Mouse (Mus musculus): ENCODE results near the gene Cep44. TPM values are rescaled to one million over a fixed set of nuclear protein-coding genes. Genes with fewer than 3 reads are reported as not detected.

The Cep44 gene
- 23.5 and 24.7 TPM in 2 replicates for polyA plus RNA-seq (2015; fragmentation: Nextera tagmentation; extraction: Ambion mirVana)

DNA sequence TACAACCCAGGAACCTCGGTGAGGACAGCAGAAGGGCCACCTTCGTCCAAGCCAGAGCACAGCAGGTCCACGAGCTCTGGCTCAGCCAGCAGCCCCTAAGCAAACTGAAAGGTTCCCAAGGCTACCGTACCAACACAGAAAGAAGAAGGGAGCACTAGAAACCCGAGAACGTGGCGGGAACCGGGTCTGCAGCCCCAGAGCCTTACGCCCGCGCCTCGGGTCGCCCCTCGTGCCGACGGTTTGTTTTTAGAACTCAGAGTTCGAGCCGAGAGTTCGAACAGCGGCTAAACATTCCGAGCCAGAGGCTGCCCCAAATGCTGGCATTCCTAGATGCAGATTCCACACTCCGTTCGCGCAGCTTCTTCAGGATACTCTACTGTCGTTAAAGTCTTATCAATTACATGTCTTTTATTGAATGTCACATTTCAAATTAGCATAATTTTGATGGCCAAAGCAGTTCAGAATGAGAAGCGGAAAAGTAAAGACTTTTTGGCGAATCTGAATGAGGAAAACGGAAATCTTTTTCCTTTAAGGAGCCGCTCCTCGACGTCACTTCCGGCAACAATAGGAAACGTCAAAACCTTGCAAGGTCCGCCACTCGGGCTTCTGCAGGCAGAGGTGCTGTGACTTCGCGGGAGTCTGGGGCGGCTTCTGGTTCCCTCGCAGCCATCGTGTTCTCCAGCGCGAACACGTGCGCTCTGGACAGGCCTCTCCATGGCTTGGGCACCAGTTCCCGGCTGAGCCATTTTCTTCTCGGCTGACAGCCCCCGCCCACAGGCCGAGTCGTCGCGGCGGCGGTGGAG is at the start of gene Cep44, which contains the start of gene Fbxo8:
Gene Cep44 (minus strand): TSS at position 490 of the 803 bp plus-strand sequence.
Gene Fbxo8 (plus strand): TSS at position 533 of the 803 bp plus-strand sequence.
- Histone ChIP-seq H3K36me3 (ENCODE audit: control insufficient read depth, insufficient read depth, low read length) (no peaks in the 10 kb centered on the region), H3K27ac (ENCODE audit: low read length) (peak within 1 kb of the TSS; percentile 90), H3K27me3 (replicated peaks; ENCODE audit: control insufficient read depth, insufficient read depth, low read length) (no peaks in the 10 kb centered on the region), H3K4me2 (ENCODE audit: low read depth, low read length) (peak within 1 kb of the TSS; percentile 57), H3K4me3 (ENCODE audit: low read length) (peak within 1 kb of the TSS; percentile 94), H3K9me3 (ENCODE audit: control insufficient read depth, low read length) (no peaks in the 10 kb centered on the region), H3K4me1 (ENCODE audit: control insufficient read depth, insufficient read depth, low read length) (peaks cover 3% of the 10 kb centered on the region), H3K9ac (ENCODE audit: low read depth, low read length) (peak within 1 kb of the TSS; percentile 91)
- under 1% methylated on average over 53 of the region's 53 CpGs for WGBS
- peak; percentile 92 for ATAC-seq

DNA sequence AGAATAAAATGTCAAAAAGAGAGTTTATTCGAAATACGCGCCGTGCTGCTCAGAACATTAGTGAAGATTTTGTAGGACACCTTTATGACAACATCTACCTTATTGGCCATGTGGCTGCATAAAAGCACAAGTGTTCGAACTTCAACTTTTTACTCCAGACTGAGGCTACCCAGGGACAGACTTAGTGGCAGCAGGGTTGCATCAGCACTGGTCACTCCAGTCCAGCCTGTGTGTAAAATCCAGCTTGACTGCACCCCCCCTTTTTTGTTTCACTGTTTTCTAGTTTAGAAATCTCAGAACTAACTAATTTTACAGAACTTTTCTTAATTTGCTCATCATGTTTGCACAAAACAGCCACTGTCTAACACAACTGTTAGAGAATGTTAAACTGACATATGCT is 40.7 kb upstream of the Cep44 start:
- Histone ChIP-seq H3K27me3 (replicated peaks; ENCODE audit: control insufficient read depth, insufficient read depth, low read length) (no peaks in the 10 kb centered on the region), H3K9me3 (ENCODE audit: control insufficient read depth, low read length) (no peaks in the 10 kb centered on the region), H3K9ac (ENCODE audit: low read depth, low read length) (no peak overlapping the region), H3K4me1 (ENCODE audit: control insufficient read depth, insufficient read depth, low read length) (0 out of 2 replicates have a peak, but pooled peaks cover 3% of the 10 kb centered on the region), H3K36me3 (ENCODE audit: control insufficient read depth, insufficient read depth, low read length) (no peaks in the 10 kb centered on the region), H3K4me2 (ENCODE audit: low read depth, low read length) (no peak overlapping the region), H3K4me3 (ENCODE audit: low read length) (no peak overlapping the region), H3K27ac (ENCODE audit: low read length) (no peak overlapping the region)
- ATAC-seq = no peak
- 96% methylated on average over 5 of the region's 5 CpGs for WGBS

DNA sequence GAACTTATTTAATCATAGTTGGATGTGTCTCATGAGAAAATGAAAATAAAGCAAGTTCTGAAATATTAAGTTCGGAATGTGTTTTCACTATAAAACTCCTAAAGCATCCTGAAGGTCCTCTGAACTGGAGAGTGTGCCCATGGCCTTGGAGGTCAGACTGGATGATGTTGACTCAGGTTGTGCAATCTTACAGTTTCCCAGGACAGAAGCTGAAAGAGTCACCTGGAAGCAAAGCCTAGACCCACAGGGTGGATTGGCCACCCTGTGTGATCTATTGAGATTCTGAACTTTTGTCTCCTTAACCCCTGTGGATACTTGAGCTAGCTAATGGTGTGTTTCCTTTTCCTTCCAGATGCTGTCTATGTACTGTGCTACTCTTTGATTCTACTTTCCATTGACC is 40.2 kb upstream of the Cep44 start:
- H3K36me3 ChIP-seq (ENCODE audit: control insufficient read depth, insufficient read depth, low read length) = no peaks in the 10 kb centered on the region
- H3K4me2 ChIP-seq (ENCODE audit: low read depth, low read length) = no peak overlapping the region
- ATAC-seq = peak; percentile 58; the same call in 1 of the 2 replicates
- no peak overlapping the region for H3K27ac ChIP-seq (ENCODE audit: low read length)
- no peaks in the 10 kb centered on the region for H3K9me3 ChIP-seq (ENCODE audit: control insufficient read depth, low read length)
- WGBS = 96% methylated on average over 1 of the region's 1 CpGs
- 0 out of 2 replicates have a peak, but pooled peaks cover 3% of the 10 kb centered on the region for H3K4me1 ChIP-seq (ENCODE audit: control insufficient read depth, insufficient read depth, low read length)
- no peak overlapping the region for H3K9ac ChIP-seq (ENCODE audit: low read depth, low read length)
- no peaks in the 10 kb centered on the region for H3K27me3 ChIP-seq (replicated peaks; ENCODE audit: control insufficient read depth, insufficient read depth, low read length)
- H3K4me3 ChIP-seq (ENCODE audit: low read length) = no peak overlapping the region

DNA sequence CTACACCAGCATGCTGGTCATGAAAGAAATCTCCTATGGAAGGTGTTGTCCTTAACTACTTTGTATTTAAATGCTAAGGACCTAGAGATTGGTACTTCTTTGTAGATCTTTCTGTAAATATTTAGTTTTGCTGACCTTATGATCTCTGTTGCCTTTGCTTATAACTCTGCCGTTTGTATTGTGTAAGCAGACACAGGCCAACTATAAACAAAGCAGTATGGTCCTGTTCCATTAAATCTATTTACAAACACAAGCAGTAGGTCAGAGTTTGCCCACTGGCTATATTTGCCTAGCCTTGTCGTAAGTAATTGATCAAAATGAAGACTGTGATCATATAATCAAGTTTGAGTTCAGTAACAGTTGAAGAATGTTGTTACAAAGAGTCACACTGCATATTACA is 38.2 kb upstream of the Cep44 start:
- Histone ChIP-seq H3K36me3 (ENCODE audit: control insufficient read depth, insufficient read depth, low read length) (no peaks in the 10 kb centered on the region), H3K27me3 (replicated peaks; ENCODE audit: control insufficient read depth, insufficient read depth, low read length) (no peaks in the 10 kb centered on the region), H3K4me3 (ENCODE audit: low read length) (no peak overlapping the region), H3K9me3 (ENCODE audit: control insufficient read depth, low read length) (no peaks in the 10 kb centered on the region), H3K27ac (ENCODE audit: low read length) (no peak overlapping the region), H3K9ac (ENCODE audit: low read depth, low read length) (no peak overlapping the region), H3K4me2 (ENCODE audit: low read depth, low read length) (no peak overlapping the region), H3K4me1 (ENCODE audit: control insufficient read depth, insufficient read depth, low read length) (0 out of 2 replicates have a peak, but pooled peaks cover 3% of the 10 kb centered on the region)
- ATAC-seq = no peak
- 37% methylated on average over 2 of the region's 2 CpGs for WGBS

DNA sequence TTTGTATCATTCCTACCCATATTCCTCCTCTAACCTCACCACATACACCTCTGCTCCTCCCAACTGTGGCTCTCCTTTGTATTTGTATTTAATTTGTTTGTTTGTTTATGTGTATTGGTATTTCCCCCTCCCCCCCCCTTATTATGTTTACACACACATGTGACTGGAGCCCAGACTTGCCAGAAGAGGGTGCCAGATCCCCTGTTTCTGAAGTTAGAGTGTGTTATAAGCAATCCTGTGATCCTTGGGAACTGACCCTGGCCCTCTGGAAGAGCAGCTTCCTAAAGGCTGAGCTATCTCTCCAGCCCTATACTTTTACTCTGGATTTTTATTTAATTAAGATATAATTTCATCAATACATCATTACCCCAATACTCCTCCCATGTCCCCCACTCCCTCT is 32.0 kb upstream of the Cep44 start:
- Histone ChIP-seq H3K36me3 (ENCODE audit: control insufficient read depth, insufficient read depth, low read length) (no peaks in the 10 kb centered on the region), H3K27me3 (replicated peaks; ENCODE audit: control insufficient read depth, insufficient read depth, low read length) (no peaks in the 10 kb centered on the region), H3K4me1 (ENCODE audit: control insufficient read depth, insufficient read depth, low read length) (no peaks in the 10 kb centered on the region), H3K4me3 (ENCODE audit: low read length) (no peak overlapping the region), H3K27ac (ENCODE audit: low read length) (no peak overlapping the region), H3K9ac (ENCODE audit: low read depth, low read length) (no peak overlapping the region), H3K4me2 (ENCODE audit: low read depth, low read length) (no peak overlapping the region), H3K9me3 (ENCODE audit: control insufficient read depth, low read length) (no peaks in the 10 kb centered on the region)
- no peak for ATAC-seq

DNA sequence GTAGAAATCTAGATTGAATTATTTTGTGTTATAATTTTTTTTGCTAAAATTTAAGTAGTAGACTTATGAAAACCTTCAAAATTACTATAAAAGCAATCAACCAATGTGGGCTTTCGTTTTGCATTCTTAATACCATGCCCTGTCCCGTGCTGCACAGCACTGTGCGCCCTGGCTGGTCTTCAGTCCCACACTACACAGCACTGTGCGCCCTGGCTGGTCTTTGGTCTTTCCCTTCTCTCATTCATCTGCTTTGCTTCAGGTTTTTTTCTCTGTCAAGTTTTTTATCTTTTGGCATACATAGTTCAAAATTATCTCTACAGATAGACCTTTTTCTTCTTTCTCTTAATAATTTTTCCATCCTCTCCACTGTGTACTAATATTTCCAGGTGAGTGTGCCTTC is 30.1 kb upstream of the Cep44 start:
- Histone ChIP-seq H3K27ac (ENCODE audit: low read length) (no peak overlapping the region), H3K4me1 (ENCODE audit: control insufficient read depth, insufficient read depth, low read length) (no peaks in the 10 kb centered on the region), H3K4me3 (ENCODE audit: low read length) (no peak overlapping the region), H3K36me3 (ENCODE audit: control insufficient read depth, insufficient read depth, low read length) (no peaks in the 10 kb centered on the region), H3K27me3 (replicated peaks; ENCODE audit: control insufficient read depth, insufficient read depth, low read length) (no peaks in the 10 kb centered on the region), H3K4me2 (ENCODE audit: low read depth, low read length) (no peak overlapping the region), H3K9me3 (ENCODE audit: control insufficient read depth, low read length) (no peaks in the 10 kb centered on the region), H3K9ac (ENCODE audit: low read depth, low read length) (no peak overlapping the region)
- no peak for ATAC-seq
- 93% methylated on average over 4 of the region's 4 CpGs for WGBS

DNA sequence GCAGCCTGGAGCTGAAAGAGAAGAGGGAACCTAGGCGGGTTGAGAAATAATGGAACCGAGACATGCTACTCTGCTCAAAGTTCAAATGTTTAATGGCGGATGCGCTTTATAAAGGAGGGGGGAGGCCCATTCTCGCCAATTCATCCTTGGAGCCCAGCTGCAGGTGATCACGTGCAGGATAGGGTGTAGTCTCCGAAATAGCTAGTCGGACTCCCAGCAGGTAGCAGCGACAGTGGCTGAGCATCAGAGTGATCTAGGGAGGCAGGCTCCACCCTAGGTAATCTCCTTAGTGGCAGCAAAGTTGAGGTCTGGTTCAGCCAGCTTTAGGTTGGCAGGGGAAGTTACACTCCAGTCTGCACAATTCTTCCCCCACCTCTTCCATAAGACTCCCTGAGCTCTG is 16.0 kb upstream of the Cep44 start:
- H3K36me3 ChIP-seq (ENCODE audit: control insufficient read depth, insufficient read depth, low read length) = no peaks in the 10 kb centered on the region
- no peaks in the 10 kb centered on the region for H3K27me3 ChIP-seq (replicated peaks; ENCODE audit: control insufficient read depth, insufficient read depth, low read length)
- no peak overlapping the region for H3K4me3 ChIP-seq (ENCODE audit: low read length)
- WGBS = 94% methylated on average over 9 of the region's 9 CpGs
- ATAC-seq = no peak
- no peak overlapping the region for H3K27ac ChIP-seq (ENCODE audit: low read length)
- no peaks in the 10 kb centered on the region for H3K4me1 ChIP-seq (ENCODE audit: control insufficient read depth, insufficient read depth, low read length)
- no peak overlapping the region for H3K4me2 ChIP-seq (ENCODE audit: low read depth, low read length)
- no peaks in the 10 kb centered on the region for H3K9me3 ChIP-seq (ENCODE audit: control insufficient read depth, low read length)
- H3K9ac ChIP-seq (ENCODE audit: low read depth, low read length) = no peak overlapping the region

DNA sequence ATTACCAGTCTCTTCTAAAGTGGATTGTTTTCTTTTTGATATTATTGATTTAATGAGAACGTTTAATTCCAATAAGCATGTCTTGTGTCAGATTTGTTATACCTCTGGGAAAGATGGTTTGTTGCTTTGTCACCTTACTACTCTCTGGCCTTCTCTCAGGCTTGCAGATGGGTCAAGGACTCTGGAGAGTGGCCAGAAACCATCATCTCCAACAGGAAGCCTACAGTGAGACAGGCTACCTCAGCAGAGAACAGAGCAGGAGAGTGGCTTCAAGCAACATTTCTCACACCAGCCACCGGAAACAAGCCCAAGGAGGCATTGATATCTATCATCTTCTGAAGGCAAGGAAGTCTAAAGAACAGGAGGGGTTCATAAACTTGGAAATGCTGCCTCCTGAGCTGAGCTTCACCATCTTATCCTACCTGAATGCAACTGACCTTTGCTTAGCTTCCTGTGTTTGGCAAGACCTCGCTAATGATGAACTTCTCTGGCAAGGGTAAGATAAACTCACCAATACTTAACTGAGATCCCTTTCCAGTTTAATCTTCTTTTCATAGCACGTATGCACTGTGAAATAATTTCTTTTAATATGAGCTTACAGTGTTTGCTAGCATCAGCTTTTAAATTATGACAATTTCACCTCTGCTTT is 13.7 kb upstream of the Cep44 start:
- no peaks in the 10 kb centered on the region for H3K36me3 ChIP-seq (ENCODE audit: control insufficient read depth, insufficient read depth, low read length)
- 76% methylated on average over 4 of the region's 4 CpGs for WGBS
- no peak overlapping the region for H3K9ac ChIP-seq (ENCODE audit: low read depth, low read length)
- no peak overlapping the region for H3K4me2 ChIP-seq (ENCODE audit: low read depth, low read length)
- H3K4me1 ChIP-seq (ENCODE audit: control insufficient read depth, insufficient read depth, low read length) = no peaks in the 10 kb centered on the region
- no peaks in the 10 kb centered on the region for H3K27me3 ChIP-seq (replicated peaks; ENCODE audit: control insufficient read depth, insufficient read depth, low read length)
- ATAC-seq = no peak
- H3K4me3 ChIP-seq (ENCODE audit: low read length) = no peak overlapping the region
- no peak overlapping the region for H3K27ac ChIP-seq (ENCODE audit: low read length)
- H3K9me3 ChIP-seq (ENCODE audit: control insufficient read depth, low read length) = no peaks in the 10 kb centered on the region

DNA sequence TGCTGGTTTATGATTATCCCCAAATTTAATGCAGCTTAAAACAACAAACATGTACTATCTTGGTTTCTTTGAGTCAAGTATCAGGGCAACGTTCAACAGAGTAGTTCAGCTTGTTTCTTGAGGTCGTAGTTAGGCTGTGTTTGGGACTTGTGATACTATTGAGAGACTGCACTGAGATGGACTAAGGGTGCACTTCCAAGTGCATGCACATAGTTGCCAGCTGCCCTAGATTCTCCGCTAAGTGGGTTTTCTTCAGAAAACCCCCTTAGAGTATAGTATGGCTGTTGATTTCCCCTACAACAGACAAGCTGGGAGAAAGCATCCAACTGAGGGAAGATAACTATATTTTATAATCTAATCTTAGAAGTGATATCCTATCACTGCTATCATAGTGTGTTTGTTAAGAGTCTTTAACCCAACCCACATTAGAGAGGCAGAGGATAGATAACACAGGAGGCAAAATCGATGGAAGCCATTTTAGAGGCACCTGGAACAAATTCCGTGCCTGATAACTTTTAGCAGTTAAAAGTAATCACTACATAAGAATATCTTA is 1.8 kb upstream of the Cep44 start:
- Histone ChIP-seq H3K27ac (ENCODE audit: low read length) (no peak overlapping the region), H3K4me2 (ENCODE audit: low read depth, low read length) (peak overlapping the region; percentile 32; the same call in 1 of the 2 replicates), H3K27me3 (replicated peaks; ENCODE audit: control insufficient read depth, insufficient read depth, low read length) (no peaks in the 10 kb centered on the region), H3K36me3 (ENCODE audit: control insufficient read depth, insufficient read depth, low read length) (no peaks in the 10 kb centered on the region), H3K9me3 (ENCODE audit: control insufficient read depth, low read length) (no peaks in the 10 kb centered on the region), H3K9ac (ENCODE audit: low read depth, low read length) (no peak overlapping the region), H3K4me1 (ENCODE audit: control insufficient read depth, insufficient read depth, low read length) (peaks cover 3% of the 10 kb centered on the region), H3K4me3 (ENCODE audit: low read length) (no peak overlapping the region)
- 65% methylated on average over 5 of the region's 5 CpGs for WGBS
- ATAC-seq = no peak

Data from intestine, embryonic 16.5 days (tissue).